Mouse (Mus musculus) MEL (cell line): ENCODE results near the gene Tmem33. TPM values are rescaled to one million over a fixed set of nuclear protein-coding genes. Genes with fewer than 3 reads are reported as not detected.

Experiments used
- DNase-seq: peaks from one replicate; pipeline ENCODE4 v3.0.0; 2011; ENCODE audit warnings: low read depth, low spot score
- H3K27ac ChIP-seq: 2 replicates; pipeline ENCODE4 v1.5.1; 2012; ENCODE audit warnings: low read depth, mild to moderate bottlenecking, control low read depth, low read length, moderate library complexity; ENCODE audit not compliant: control insufficient read depth
- H3K27me3 ChIP-seq, 2 experiments: fragments of 150-350 bp in 1 of 2; sonication (generic) in 1 of 2; 2 replicates each; pipeline ENCODE4 v1.6.1; 2012; ENCODE audit warnings: low read length in 2 of 2, mild to moderate bottlenecking in 2 of 2, improper control_type of control experiment in 1 of 2, moderate library complexity in 1 of 2; ENCODE audit not compliant: insufficient read depth in 2 of 2, control insufficient read depth in 1 of 2
- H3K36me3 ChIP-seq, 2 experiments: 2 replicates each; pipeline ENCODE4 v1.6.1; 2012 to 2014; ENCODE audit warnings: low read length in 2 of 2, improper control_type of control experiment in 1 of 2, inconsistent platforms in 1 of 2, mild to moderate bottlenecking in 1 of 2; ENCODE audit not compliant: insufficient read depth in 2 of 2, control insufficient read depth in 1 of 2
- H3K4me1 ChIP-seq, 2 experiments: fragments of 150-350 bp in 1 of 2; sonication (generic) in 1 of 2; 2 replicates each; pipeline ENCODE4 v1.6.1; 2012; ENCODE audit warnings: low read length in 2 of 2, improper control_type of control experiment in 1 of 2, mild to moderate bottlenecking in 1 of 2; ENCODE audit not compliant: insufficient read depth in 2 of 2, control insufficient read depth in 1 of 2
- H3K4me3 ChIP-seq, 2 experiments: fragments of 150-350 bp in 1 of 2; sonication (generic) in 1 of 2; 2 replicates each; pipeline ENCODE4 v1.5.1; 2012; ENCODE audit warnings: low read depth in 2 of 2, low read length in 2 of 2, mild to moderate bottlenecking in 2 of 2, moderate library complexity in 2 of 2, control low read depth in 1 of 2, improper control_type of control experiment in 1 of 2; ENCODE audit not compliant: control insufficient read depth in 1 of 2, insufficient read depth in 1 of 2
- H3K79me2 ChIP-seq: 2 replicates; pipeline ENCODE4 v1.6.1; 2012; ENCODE audit warnings: mild to moderate bottlenecking, low read length, moderate library complexity; ENCODE audit not compliant: control insufficient read depth, poor library complexity, insufficient read depth
- H3K9ac ChIP-seq: 2 replicates; pipeline ENCODE4 v1.6.1; 2012; ENCODE audit warnings: low read depth, mild to moderate bottlenecking, control low read depth, low read length, moderate library complexity; ENCODE audit not compliant: control insufficient read depth, poor library complexity, severe bottlenecking
- H3K9me3 ChIP-seq: fragments of 150-350 bp; sonication (generic); replicated peaks from 2 replicates; pipeline ENCODE4 v1.6.1; 2012; ENCODE audit warnings: mild to moderate bottlenecking, low read length, improper control_type of control experiment, moderate library complexity; ENCODE audit not compliant: insufficient read depth
- BHLHE40 ChIP-seq: IDR thresholded peaks from 2 replicates; pipeline ENCODE4 v1.6.1; 2012; ENCODE audit warnings: low read depth, mild to moderate bottlenecking, inconsistent platforms, low read length, improper control_type of control experiment, borderline replicate concordance
- CTCF ChIP-seq, 3 experiments: IDR thresholded peaks in 2 of 3; conservative IDR thresholded peaks in 1 of 3; 2 replicates each; pipeline ENCODE4 v1.5.1; 2011 to 2012; ENCODE audit warnings: low read length in 3 of 3, low read depth in 2 of 3, mild to moderate bottlenecking in 2 of 3, improper control_type of control experiment in 1 of 3, inconsistent platforms in 1 of 3, mixed read lengths in 1 of 3, moderate library complexity in 1 of 3; ENCODE audit not compliant: control insufficient read depth in 1 of 3, insufficient read depth in 1 of 3, poor library complexity in 1 of 3, severe bottlenecking in 1 of 3
- ETS1 ChIP-seq: IDR thresholded peaks from 2 replicates; pipeline ENCODE4 v1.6.1; 2012; ENCODE audit warnings: low read depth, mild to moderate bottlenecking, inconsistent platforms, low read length, improper control_type of control experiment, moderate library complexity
- HCFC1 ChIP-seq: IDR thresholded peaks from 2 replicates; pipeline ENCODE4 v1.6.1; 2012; ENCODE audit warnings: low read depth, mild to moderate bottlenecking, inconsistent platforms, low read length, improper control_type of control experiment, moderate library complexity
- JUND ChIP-seq: IDR thresholded peaks from 2 replicates; pipeline ENCODE4 v1.6.1; 2011; ENCODE audit warnings: low read depth, mild to moderate bottlenecking, improper control_type of control experiment, low read length
- KAT2A ChIP-seq: conservative IDR thresholded peaks from 2 replicates; pipeline ENCODE4 v1.6.1; 2012; ENCODE audit warnings: low read depth, low read length, improper control_type of control experiment, inconsistent platforms
- MAFK ChIP-seq: IDR thresholded peaks from 2 replicates; pipeline ENCODE4 v1.6.1; 2011; ENCODE audit warnings: low read depth, mild to moderate bottlenecking, low read length, improper control_type of control experiment, borderline replicate concordance
- MAZ ChIP-seq: IDR thresholded peaks from 2 replicates; pipeline ENCODE4 v1.6.1; 2012; ENCODE audit warnings: low read depth, mild to moderate bottlenecking, inconsistent platforms, low read length, improper control_type of control experiment
- MXI1 ChIP-seq: IDR thresholded peaks from 2 replicates; pipeline ENCODE4 v1.6.1; 2011; ENCODE audit warnings: mild to moderate bottlenecking, low read depth, low read length, improper control_type of control experiment
- MYC ChIP-seq: IDR thresholded peaks from 2 replicates; pipeline ENCODE4 v1.6.1; 2011; ENCODE audit warnings: low read depth, mild to moderate bottlenecking, low read length, improper control_type of control experiment, moderate library complexity
- POLR2AphosphoS2 ChIP-seq: IDR thresholded peaks from 2 replicates; pipeline ENCODE4 v1.6.1; 2011; ENCODE audit warnings: low read length, improper control_type of control experiment
- POLR2AphosphoS5 ChIP-seq: IDR thresholded peaks from 2 replicates; pipeline ENCODE4 v1.6.1; 2012; ENCODE audit warnings: low read depth, borderline replicate concordance, mild to moderate bottlenecking, inconsistent platforms, low read length, moderate library complexity, mixed read lengths
- TAL1 ChIP-seq: IDR thresholded peaks from 2 replicates; pipeline ENCODE4 v1.6.1; 2012; ENCODE audit warnings: mild to moderate bottlenecking, inconsistent platforms, low read length, moderate library complexity, mixed read lengths
- TBP ChIP-seq: IDR thresholded peaks from 2 replicates; pipeline ENCODE4 v1.8.0; 2011; ENCODE audit warnings: low read depth, low read length, improper control_type of control experiment
- ZKSCAN1 ChIP-seq: IDR thresholded peaks from 2 replicates; pipeline ENCODE4 v1.6.1; 2012; ENCODE audit warnings: low read depth, mild to moderate bottlenecking, inconsistent platforms, low read length, improper control_type of control experiment, moderate library complexity
- ZMIZ1 ChIP-seq: IDR thresholded peaks from 2 replicates; pipeline ENCODE4 v1.6.1; 2012; ENCODE audit warnings: low read depth, mild to moderate bottlenecking, inconsistent platforms, low read length, improper control_type of control experiment, moderate library complexity
- ZNF384 ChIP-seq: IDR thresholded peaks from 2 replicates; pipeline ENCODE4 v1.6.1; 2012; ENCODE audit warnings: low read depth, mild to moderate bottlenecking, inconsistent platforms, low read length, improper control_type of control experiment
- polyA plus RNA-seq, 2 experiments: library from polyadenylated mRNA; stranded (reverse) in 1 of 2; unstranded in 1 of 2; fragments of >175 nt in 1 of 2; fragments of >200 nt in 1 of 2; gene quantifications; 2 replicates each; pipeline versions ENCODE4 v1.2.1 to v1.2.4; 2012; ENCODE audit warnings: low replicate concordance in 2 of 2, low read depth in 1 of 2; ENCODE audit not compliant: insufficient read length in 2 of 2, insufficient read depth in 1 of 2, missing spikeins in 1 of 2
- total RNA-seq: library from RNA; depleted of rRNA; stranded (reverse); fragments of 300-350 nt; gene quantifications from 2 replicates; pipeline ENCODE4 v1.2.3, GENCODE M21; 2012

Tmem33 gene
- total and polyA plus RNA-seq, 3 experiments, result 79.3 to 312 (median 89.8) TPM

DNA sequence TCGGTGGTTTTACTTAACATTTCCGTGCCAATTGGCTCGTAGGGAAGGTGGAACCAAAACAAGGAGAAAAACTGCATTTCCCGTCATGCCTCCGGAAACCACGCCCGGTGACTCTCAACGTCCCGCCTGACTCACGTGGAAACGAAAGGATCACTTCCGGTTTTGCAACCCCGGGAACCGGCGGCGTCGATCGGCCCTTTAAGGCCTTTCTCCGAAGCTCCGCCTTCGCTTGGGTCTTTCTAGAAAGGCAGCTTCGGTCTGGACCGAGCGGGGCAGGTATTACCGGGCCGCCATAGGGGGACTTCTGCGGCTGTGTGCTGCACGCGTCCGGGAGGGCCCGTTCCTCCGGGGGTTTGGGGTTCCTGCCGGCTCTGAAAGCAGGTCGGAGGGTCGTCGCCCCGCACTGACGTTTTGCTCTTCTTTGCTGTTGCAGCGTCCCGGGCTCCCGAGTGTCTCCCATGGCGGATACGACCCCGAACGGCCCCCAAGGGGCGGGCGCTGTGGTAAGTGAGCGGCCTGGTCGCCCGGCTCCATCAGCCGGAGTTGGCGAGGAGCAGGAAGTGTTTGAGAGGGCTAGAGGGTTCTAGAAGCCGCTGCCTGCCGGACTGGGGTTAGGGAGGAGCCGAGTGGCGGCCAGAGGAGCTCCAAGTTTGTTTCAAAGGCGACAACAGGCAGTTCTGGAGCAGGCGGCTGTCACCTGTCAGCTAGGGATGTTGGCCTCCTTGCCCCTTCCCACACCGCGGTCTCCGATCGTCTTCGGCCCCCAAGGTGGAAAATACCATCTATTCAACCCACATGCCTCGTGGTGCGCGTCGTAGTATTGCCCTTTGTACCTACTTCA is at the start of gene Tmem33 (continued):
- TF ChIP-seq MYC, result peak; percentile 90
- no peak for TF ChIP-seq JUND
- TF ChIP-seq ETS1, result 0 out of 2 replicates have a peak, but pooled peaks have one; percentile 22
- peak; percentile 96 for TF ChIP-seq BHLHE40
- no peak for TF ChIP-seq MAFK

DNA sequence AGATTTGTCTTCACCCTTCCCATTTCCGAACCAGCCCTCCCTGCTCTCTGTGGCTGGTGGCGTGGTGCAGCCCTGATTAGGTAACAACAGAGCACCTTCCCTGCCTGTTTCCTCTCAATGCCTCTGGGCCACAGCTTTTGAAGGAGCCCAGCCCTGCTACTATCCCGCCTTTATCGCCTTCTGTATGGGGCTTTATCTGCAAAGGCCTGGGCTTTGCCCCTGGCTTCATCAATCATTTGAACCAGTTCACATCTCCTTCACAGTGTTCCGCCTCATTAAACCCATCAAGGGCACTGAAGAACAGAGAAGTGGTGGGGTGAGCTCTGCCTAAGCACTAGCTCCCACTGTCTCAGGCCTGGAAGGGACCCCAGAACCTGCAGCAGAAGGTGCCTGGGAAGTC is 47.2 kb upstream of the Tmem33 start:
- no peaks in the 10 kb centered on the region for H3K79me2 ChIP-seq
- DNase-seq, result no peak
- TF ChIP-seq ZNF384 (no peak), ZKSCAN1 (no peak), HCFC1 (no peak), ETS1 (no peak), BHLHE40 (no peak), TAL1 (no peak), CTCF (IDR thresholded peaks at IDR 0.05 in 2 of 3, conservative IDR thresholded peaks at IDR 0.05 in 1 of 3; ENCODE audit: control insufficient read depth in 1 of 3, insufficient read depth in 1 of 3, low read depth in 2 of 3, low read length in 3 of 3, poor library complexity in 1 of 3, severe bottlenecking in 1 of 3) (no peak), MAZ (no peak), MXI1 (no peak), KAT2A (no peak), TBP (no peak), JUND (no peak), MAFK (no peak), POLR2AphosphoS2 (no peak), ZMIZ1 (no peak), POLR2AphosphoS5 (no peak)
- H3K27ac ChIP-seq, result no peak overlapping the region
- no peaks in the 10 kb centered on the region for H3K4me1 ChIP-seq
- no peak overlapping the region for H3K4me3 ChIP-seq
- H3K9ac ChIP-seq, result no peak overlapping the region
- no peaks in the 10 kb centered on the region for H3K36me3 ChIP-seq
- no peaks in the 10 kb centered on the region for H3K9me3 ChIP-seq
- H3K27me3 ChIP-seq, result no peaks in the 10 kb centered on the region; a peak in 1 of 4 replicates
